In genomic region chr15:98904692-98905091, GRCm38 (mm10) we compare ENCODE assay signal across 9 mouse cellular contexts. TPM values are rescaled to one million over a fixed set of nuclear protein-coding genes. Genes with fewer than 3 reads are reported as not detected.
DNase-seq lines count a peak whose midpoint lies in the region; ATAC-seq and TF ChIP-seq lines count a peak whose summit lies in the region.
"Had no signal": no experiment of that assay in that cellular context is flagged by ENCODE, and none has a peak within 500 bp of the region (broad histone marks: within the 10 kb centered on the region; RNA-seq: fewer than 3 reads in every experiment).

No protein-coding gene starts in this region.

- no peak overlapping the region for H3ac ChIP-seq in C2C12 (ENCODE audit: control insufficient read depth, insufficient read length, low read depth)

- 0 out of 2 replicates have a peak, but pooled peaks cover 3% of the 10 kb centered on the region for H3K27me3 ChIP-seq in heart, postnatal 0 days (ENCODE audit: control insufficient read depth, insufficient read depth, low read length)
- H3K27me3 ChIP-seq in heart, embryonic 11.5 days (ENCODE audit: control insufficient read depth, insufficient read depth, low read length) = no peaks in the 10 kb centered on the region
- H3K27me3 ChIP-seq in C2C12 (ENCODE audit: control insufficient read depth, insufficient read depth, insufficient read length) = no peaks in the 10 kb centered on the region
- peaks cover 9% of the 10 kb centered on the region for H3K27me3 ChIP-seq in hindbrain, embryonic 14.5 days (ENCODE audit: control insufficient read depth, insufficient read depth, low read length)

- H3K27ac ChIP-seq in heart, postnatal 0 days (ENCODE audit: low read depth) = no peak overlapping the region
- no peak overlapping the region for H3K27ac ChIP-seq in heart, embryonic 11.5 days (ENCODE audit: low read depth, low read length)
- no peak overlapping the region for H3K27ac ChIP-seq in hindbrain, embryonic 14.5 days
- H3K27ac ChIP-seq: limb, embryonic 13.5 days had no signal

- H3K4me2 ChIP-seq in heart, postnatal 0 days (ENCODE audit: low read depth, low read length) = no peak overlapping the region
- H3K4me2 ChIP-seq in heart, embryonic 11.5 days = no peak overlapping the region
- no peak overlapping the region for H3K4me2 ChIP-seq in hindbrain, embryonic 14.5 days (replicated peaks)
- H3K4me2 ChIP-seq: limb, embryonic 13.5 days had no signal

- TF ChIP-seq CTCF in heart, postnatal 0 days (IDR thresholded peaks at IDR 0.05; ENCODE audit: low read depth) = peak; percentile 55
- TF ChIP-seq CTCF in C2C12 (IDR thresholded peaks at IDR 0.05; ENCODE audit: control insufficient read depth, insufficient read depth, insufficient read length) = peak; percentile 66

- no peaks in the 10 kb centered on the region for H3K79me2 ChIP-seq in C2C12 (ENCODE audit: control insufficient read depth, insufficient read depth)

- H3K9me3 ChIP-seq in heart, postnatal 0 days (replicated peaks; ENCODE audit: control insufficient read depth, low read length) = no peaks in the 10 kb centered on the region
- H3K9me3 ChIP-seq in heart, embryonic 11.5 days (replicated peaks; ENCODE audit: control insufficient read depth, low read length) = no peaks in the 10 kb centered on the region
- H3K9me3 ChIP-seq in hindbrain, embryonic 14.5 days (ENCODE audit: control insufficient read depth, low read length) = no peaks in the 10 kb centered on the region
- H3K9me3 ChIP-seq: limb, embryonic 13.5 days had no signal

- no peaks in the 10 kb centered on the region for H3K4me1 ChIP-seq in heart, postnatal 0 days (ENCODE audit: control insufficient read depth, insufficient read depth)
- H3K4me1 ChIP-seq in heart, embryonic 11.5 days (ENCODE audit: control insufficient read depth, insufficient read depth, low read length) = no peaks in the 10 kb centered on the region
- H3K4me1 ChIP-seq in hindbrain, embryonic 14.5 days (replicated peaks; ENCODE audit: control insufficient read depth, insufficient read depth, low read length) = no peaks in the 10 kb centered on the region
- H3K4me1 ChIP-seq: limb, embryonic 13.5 days had no signal

- DNase-seq in heart, postnatal 0 days (ENCODE audit: low spot score) = no peak
- peak; percentile 86 for DNase-seq in ZHBTc4 (ENCODE audit: low read depth, low spot score)
- DNase-seq in hindbrain, embryonic 14.5 days (ENCODE audit: low spot score) = peak; percentile 73
- DNase-seq in mesoderm, embryonic 11.5 days (ENCODE audit: low read depth, low spot score) = peak; percentile 73
- DNase-seq in ovary, adult 18-20 months (ENCODE audit: low spot score) = no peak
- DNase-seq in spleen, adult 12 weeks (ENCODE audit: low spot score) = no peak

- 37% methylated on average over 10 of the region's 10 CpGs for WGBS in heart, postnatal 0 days
- 31% methylated on average over 10 of the region's 10 CpGs for WGBS in heart, embryonic 11.5 days (ENCODE audit: insufficient replicate concordance)
- WGBS in hindbrain, embryonic 14.5 days = 28% methylated on average over 10 of the region's 10 CpGs

- no peak for ATAC-seq in heart, postnatal 0 days (ENCODE audit: insufficient read depth, low read depth)
- ATAC-seq in heart, embryonic 11.5 days (replicated peaks; ENCODE audit: insufficient number of reproducible peaks, low FRiP score, low TSS enrichment) = no peak
- ATAC-seq in hindbrain, embryonic 14.5 days (ENCODE audit: low FRiP score) = no peak

- no peak overlapping the region for H3K9ac ChIP-seq in heart, postnatal 0 days (replicated peaks; ENCODE audit: low read depth, low read length)
- no peak overlapping the region for H3K9ac ChIP-seq in heart, embryonic 11.5 days (ENCODE audit: low read depth, low read length)
- H3K9ac ChIP-seq in hindbrain, embryonic 14.5 days = no peak overlapping the region
- H3K9ac ChIP-seq: limb, embryonic 13.5 days had no signal

- H3K4me3 ChIP-seq in heart, postnatal 0 days (ENCODE audit: low read depth, low read length) = no peak overlapping the region
- no peak overlapping the region for H3K4me3 ChIP-seq in heart, embryonic 11.5 days (ENCODE audit: low read depth, low read length)
- no peak overlapping the region for H3K4me3 ChIP-seq in C2C12 (ENCODE audit: insufficient read depth, poor library complexity, severe bottlenecking)
- no peak overlapping the region for H3K4me3 ChIP-seq in hindbrain, embryonic 14.5 days (replicated peaks; ENCODE audit: low read length)
- H3K4me3 ChIP-seq: limb, embryonic 13.5 days had no signal

- H3K79me3 ChIP-seq in C2C12 (ENCODE audit: low read depth) = no peaks in the 10 kb centered on the region

- H3K36me3 ChIP-seq in heart, postnatal 0 days (replicated peaks; ENCODE audit: control insufficient read depth, insufficient read depth, low read length) = peaks cover 60% of the 10 kb centered on the region
- peaks cover 22% of the 10 kb centered on the region for H3K36me3 ChIP-seq in heart, embryonic 11.5 days (ENCODE audit: control insufficient read depth, insufficient read depth, low read length)
- H3K36me3 ChIP-seq in C2C12 (ENCODE audit: control insufficient read depth, insufficient read depth) = peaks cover 11% of the 10 kb centered on the region
- peaks cover 65% of the 10 kb centered on the region for H3K36me3 ChIP-seq in hindbrain, embryonic 14.5 days (replicated peaks; ENCODE audit: control insufficient read depth, insufficient read depth)

- no peak for TF ChIP-seq EP300 in heart, postnatal 0 days (IDR thresholded peaks at IDR 0.05; ENCODE audit: low read depth)

TF ChIP-seq in C2C12, 6 proteins besides CTCF, POLR2A, EP300 and RAD21:
- TF ChIP-seq CEBPB (IDR thresholded peaks at IDR 0.05; ENCODE audit: low read depth) (no peak), FOSL1 (IDR thresholded peaks at IDR 0.05; ENCODE audit: insufficient read depth, low read length, poor library complexity, severe bottlenecking) (no peak), USF1 (IDR thresholded peaks at IDR 0.05; ENCODE audit: low read depth) (no peak), MAX (IDR thresholded peaks at IDR 0.05) (no peak), MYOG (IDR thresholded peaks at IDR 0.05; ENCODE audit: control insufficient read depth, extremely low read depth, insufficient read length) (no peak), MYOD1 (IDR thresholded peaks at IDR 0.05; ENCODE audit: control insufficient read depth, insufficient read length, low read depth) (no peak)

RNA-seq across cellular contexts. Expression of gene Dhh, which starts 6.4 kb away (rescaled TPM):
- total RNA-seq in heart, postnatal 0 days (2014; rRNA removed; ENCODE audit: low replicate concordance) = 4.4 and 4.8 TPM in 2 replicates
- polyA plus RNA-seq in heart, postnatal 0 days (2015; fragmentation: Nextera tagmentation; extraction: Ambion mirVana) = 1.7 TPM in 2 replicates
- polyA plus RNA-seq in heart, embryonic 11.5 days (2014; fragmentation: Nextera tagmentation; extraction: Ambion mirVana) = 2.5 and 5.0 TPM in 2 replicates
- 0.16 TPM for polyA plus RNA-seq in C2C12 (2012; fragmentation: generic; extraction: Trizol)
- polyA plus RNA-seq in hindbrain, embryonic 14.5 days (2014; fragmentation: Nextera tagmentation; extraction: Ambion mirVana) = 1.1 and 1.4 TPM in 2 replicates

RNA-seq across cellular contexts. Expression of gene Rhebl1, which starts 10.4 kb away (rescaled TPM):
- total RNA-seq in heart, postnatal 0 days (2014; rRNA removed; ENCODE audit: low replicate concordance) = 7.5 and 12.6 TPM in 2 replicates
- polyA plus RNA-seq in heart, postnatal 0 days (2015; fragmentation: Nextera tagmentation; extraction: Ambion mirVana) = 4.0 and 4.1 TPM in 2 replicates
- polyA plus RNA-seq in heart, embryonic 11.5 days (2014; fragmentation: Nextera tagmentation; extraction: Ambion mirVana) = 6.5 and 8.8 TPM in 2 replicates
- polyA plus RNA-seq in C2C12 (2012; fragmentation: generic; extraction: Trizol) = 9.7 TPM
- polyA plus RNA-seq in hindbrain, embryonic 14.5 days (2014; fragmentation: Nextera tagmentation; extraction: Ambion mirVana) = 19.4 and 19.8 TPM in 2 replicates

RNA-seq across cellular contexts. Expression of gene Lmbr1l, which starts 13.3 kb away (rescaled TPM):
- total RNA-seq in heart, postnatal 0 days (2014; rRNA removed; ENCODE audit: low replicate concordance) = 25.5 and 28.2 TPM in 2 replicates
- 8.0 and 9.6 TPM in 2 replicates for polyA plus RNA-seq in heart, postnatal 0 days (2015; fragmentation: Nextera tagmentation; extraction: Ambion mirVana)
- 4.0 and 5.7 TPM in 2 replicates for polyA plus RNA-seq in heart, embryonic 11.5 days (2014; fragmentation: Nextera tagmentation; extraction: Ambion mirVana)
- polyA plus RNA-seq in C2C12 (2012; fragmentation: generic; extraction: Trizol) = 18.0 TPM
- 6.4 and 8.1 TPM in 2 replicates for polyA plus RNA-seq in hindbrain, embryonic 14.5 days (2014; fragmentation: Nextera tagmentation; extraction: Ambion mirVana)

RNA-seq across cellular contexts. Expression of gene Tuba1b, which starts 29.7 kb away (rescaled TPM):
- total RNA-seq in heart, postnatal 0 days (2014; rRNA removed; ENCODE audit: low replicate concordance) = 2,330 and 2,912 TPM in 2 replicates
- 608 and 611 TPM in 2 replicates for polyA plus RNA-seq in heart, postnatal 0 days (2015; fragmentation: Nextera tagmentation; extraction: Ambion mirVana)
- 1,819 and 1,826 TPM in 2 replicates for polyA plus RNA-seq in heart, embryonic 11.5 days (2014; fragmentation: Nextera tagmentation; extraction: Ambion mirVana)
- polyA plus RNA-seq in C2C12 (2012; fragmentation: generic; extraction: Trizol) = 3,512 TPM
- polyA plus RNA-seq in hindbrain, embryonic 14.5 days (2014; fragmentation: Nextera tagmentation; extraction: Ambion mirVana) = 1,223 and 1,455 TPM in 2 replicates

RNA-seq across cellular contexts. Expression of gene Kmt2d, which starts 33.7 kb away (rescaled TPM):
- 31.6 and 34.4 TPM in 2 replicates for total RNA-seq in heart, postnatal 0 days (2014; rRNA removed; ENCODE audit: low replicate concordance)
- polyA plus RNA-seq in heart, postnatal 0 days (2015; fragmentation: Nextera tagmentation; extraction: Ambion mirVana) = 5.5 and 6.0 TPM in 2 replicates
- polyA plus RNA-seq in heart, embryonic 11.5 days (2014; fragmentation: Nextera tagmentation; extraction: Ambion mirVana) = 12.7 and 16.1 TPM in 2 replicates
- polyA plus RNA-seq in C2C12 (2012; fragmentation: generic; extraction: Trizol) = 23.8 TPM
- 12.9 and 14.9 TPM in 2 replicates for polyA plus RNA-seq in hindbrain, embryonic 14.5 days (2014; fragmentation: Nextera tagmentation; extraction: Ambion mirVana)

Comparison
In these comparisons a context has a peak if more than half of its experiments do, and no peak if none do; other contexts are left out.
1. DNase-seq: peak in ZHBTc4 (single experiment), hindbrain, embryonic 14.5 days (single experiment) and mesoderm, embryonic 11.5 days (single experiment); none in heart, postnatal 0 days (single experiment), ovary, adult 18-20 months (single experiment) and spleen, adult 12 weeks (single experiment).